Mouse (Mus musculus) heart, adult 2 months (tissue): Measurements from ENCODE around the gene Krt31.

Experiments used
- EP300 ChIP-seq: fragments of 200-500 bp; IDR thresholded peaks from 2 replicates; pipeline ENCODE4 v1.6.1; 2011; ENCODE audit warnings: low read depth, low read length, control low read depth; ENCODE audit not compliant: insufficient read depth
- POLR2A ChIP-seq: fragments of 200-500 bp; IDR thresholded peaks from 2 replicates; pipeline ENCODE4 v1.6.1; 2011; ENCODE audit warnings: mild to moderate bottlenecking, low read depth, low read length, control low read depth; ENCODE audit not compliant: insufficient read depth

DNA sequence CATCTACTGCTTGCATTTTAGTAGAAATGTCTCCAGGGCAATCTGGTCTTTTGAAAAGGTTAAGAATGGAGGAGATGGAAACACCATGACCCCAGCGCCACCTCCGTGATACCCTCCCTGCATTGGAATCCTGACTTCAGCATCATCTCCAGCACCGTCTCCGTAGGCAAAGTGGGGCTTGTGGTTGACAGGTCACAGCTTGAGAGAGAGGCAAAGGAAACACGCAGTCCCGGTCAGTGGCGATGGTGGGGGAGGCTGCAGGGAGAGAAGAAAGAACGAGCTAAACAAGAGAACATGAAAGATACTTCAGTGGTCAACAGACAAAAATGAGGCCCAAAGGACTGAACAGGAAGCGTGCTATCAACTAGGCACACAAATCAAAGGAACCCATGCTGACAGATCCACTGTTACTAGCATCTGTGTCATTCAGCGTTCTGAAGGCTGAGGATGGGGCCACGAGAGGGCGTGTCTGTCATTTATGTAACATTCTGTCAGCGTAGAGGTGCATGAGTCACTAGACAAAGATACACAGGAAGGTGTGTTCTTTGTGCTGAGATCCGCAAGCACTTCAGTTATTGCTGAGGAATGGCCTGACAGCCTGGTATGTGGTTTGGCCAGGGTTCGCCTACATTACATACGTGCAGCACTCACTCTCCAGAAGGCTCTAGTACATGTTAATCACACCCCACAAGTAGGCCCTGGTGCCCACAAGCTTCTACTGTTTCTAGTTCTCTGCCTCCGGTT is 17.1 kb upstream of the Krt31 start:
- TF ChIP-seq EP300 = no peak
- TF ChIP-seq POLR2A = no peak
